Mouse (Mus musculus): ENCODE results near the gene Extl1. TPM values are rescaled to one million over a fixed set of nuclear protein-coding genes. Genes with fewer than 3 reads are reported as not detected.

The Extl1 gene
- polyA plus RNA-seq, 1 experiment from 2014 or later = 0.58 TPM

- H3K9ac ChIP-seq (ENCODE audit: low read depth, low read length) = no peak overlapping the region
- WGBS = 77% methylated on average over 5 of the region's 5 CpGs
These were observed 25.6 kb upstream of the Extl1 start for GRCm38 (mm10) chr4:134409286-134409685.

GRCm38 (mm10) chr4:134403721-134404120 is 20.1 kb upstream of the Extl1 start:
- Histone ChIP-seq H3K9ac (ENCODE audit: low read depth, low read length) (no peak overlapping the region), H3K27ac (ENCODE audit: low read length) (no peak overlapping the region), H3K27me3 (ENCODE audit: control insufficient read depth, insufficient read depth, low read depth, low read length) (no peaks in the 10 kb centered on the region), H3K4me3 (ENCODE audit: low read depth, low read length) (no peak overlapping the region), H3K36me3 (ENCODE audit: control insufficient read depth, insufficient read depth, low read length) (no peaks in the 10 kb centered on the region), H3K9me3 (replicated peaks; ENCODE audit: control insufficient read depth, low read length, poor library complexity, severe bottlenecking) (no peaks in the 10 kb centered on the region), H3K4me2 (ENCODE audit: low read length) (no peak overlapping the region), H3K4me1 (ENCODE audit: control insufficient read depth, insufficient read depth, low read length) (peaks cover 23% of the 10 kb centered on the region)
- no peak for ATAC-seq
- 38% methylated on average over 7 of the region's 7 CpGs for WGBS

More at GRCm38 (mm10) chr4:134409286-134409685, 25.6 kb upstream of the Extl1 start:
- Histone ChIP-seq H3K4me1 (ENCODE audit: control insufficient read depth, insufficient read depth, low read length) (0 out of 2 replicates have a peak, but pooled peaks cover 2% of the 10 kb centered on the region), H3K4me3 (ENCODE audit: low read depth, low read length) (no peak overlapping the region), H3K36me3 (ENCODE audit: control insufficient read depth, insufficient read depth, low read length) (no peaks in the 10 kb centered on the region), H3K27ac (ENCODE audit: low read length) (no peak overlapping the region), H3K9me3 (replicated peaks; ENCODE audit: control insufficient read depth, low read length, poor library complexity, severe bottlenecking) (no peaks in the 10 kb centered on the region), H3K27me3 (ENCODE audit: control insufficient read depth, insufficient read depth, low read depth, low read length) (no peaks in the 10 kb centered on the region), H3K4me2 (ENCODE audit: low read length) (no peak overlapping the region)
- no peak for ATAC-seq

DNA sequence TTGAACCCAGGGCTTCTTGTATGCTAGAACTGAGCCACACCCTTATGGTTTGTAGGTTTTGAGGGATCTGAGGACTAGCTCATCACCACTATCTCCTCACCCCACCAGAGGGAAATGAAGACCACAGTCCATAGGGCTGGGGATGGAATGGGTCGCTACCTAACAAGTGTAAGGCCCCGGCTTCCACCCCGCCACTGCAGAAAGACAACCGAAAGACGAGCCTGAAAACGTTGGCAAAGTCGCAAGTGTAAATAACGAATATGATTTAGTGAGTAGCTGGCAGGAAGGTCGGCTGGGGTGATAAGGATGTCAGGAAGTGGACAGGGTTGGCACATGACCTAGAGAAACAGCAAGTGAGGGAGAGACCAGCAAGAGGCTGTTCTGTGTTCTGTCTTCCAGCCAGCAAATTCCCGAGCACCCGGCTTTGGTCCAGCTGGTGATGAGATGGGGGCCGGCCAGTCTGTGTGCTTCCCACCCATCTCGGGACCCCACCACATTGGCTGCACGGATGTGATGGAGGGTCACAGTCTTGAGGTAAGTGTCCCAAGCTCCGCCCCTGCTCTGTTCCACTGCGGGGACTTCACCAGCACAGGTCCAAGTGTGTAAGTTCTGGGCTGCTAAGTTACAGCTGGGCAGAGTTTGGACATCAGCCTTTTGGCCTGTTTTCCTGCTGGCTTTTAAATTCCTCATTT is 19.1 kb upstream of the Extl1 start:
- H3K36me3 ChIP-seq (ENCODE audit: control insufficient read depth, insufficient read depth, low read length) = no peaks in the 10 kb centered on the region
- no peak overlapping the region for H3K9ac ChIP-seq (ENCODE audit: low read depth, low read length)
- no peak for ATAC-seq
- no peak overlapping the region for H3K27ac ChIP-seq (ENCODE audit: low read length)
- no peaks in the 10 kb centered on the region for H3K27me3 ChIP-seq (ENCODE audit: control insufficient read depth, insufficient read depth, low read depth, low read length)
- no peak overlapping the region for H3K4me2 ChIP-seq (ENCODE audit: low read length)
- peaks cover 25% of the 10 kb centered on the region for H3K4me1 ChIP-seq (ENCODE audit: control insufficient read depth, insufficient read depth, low read length)
- 83% methylated on average over 16 of the region's 16 CpGs for WGBS
- no peak overlapping the region for H3K4me3 ChIP-seq (ENCODE audit: low read depth, low read length)
- no peaks in the 10 kb centered on the region for H3K9me3 ChIP-seq (replicated peaks; ENCODE audit: control insufficient read depth, low read length, poor library complexity, severe bottlenecking)

DNA sequence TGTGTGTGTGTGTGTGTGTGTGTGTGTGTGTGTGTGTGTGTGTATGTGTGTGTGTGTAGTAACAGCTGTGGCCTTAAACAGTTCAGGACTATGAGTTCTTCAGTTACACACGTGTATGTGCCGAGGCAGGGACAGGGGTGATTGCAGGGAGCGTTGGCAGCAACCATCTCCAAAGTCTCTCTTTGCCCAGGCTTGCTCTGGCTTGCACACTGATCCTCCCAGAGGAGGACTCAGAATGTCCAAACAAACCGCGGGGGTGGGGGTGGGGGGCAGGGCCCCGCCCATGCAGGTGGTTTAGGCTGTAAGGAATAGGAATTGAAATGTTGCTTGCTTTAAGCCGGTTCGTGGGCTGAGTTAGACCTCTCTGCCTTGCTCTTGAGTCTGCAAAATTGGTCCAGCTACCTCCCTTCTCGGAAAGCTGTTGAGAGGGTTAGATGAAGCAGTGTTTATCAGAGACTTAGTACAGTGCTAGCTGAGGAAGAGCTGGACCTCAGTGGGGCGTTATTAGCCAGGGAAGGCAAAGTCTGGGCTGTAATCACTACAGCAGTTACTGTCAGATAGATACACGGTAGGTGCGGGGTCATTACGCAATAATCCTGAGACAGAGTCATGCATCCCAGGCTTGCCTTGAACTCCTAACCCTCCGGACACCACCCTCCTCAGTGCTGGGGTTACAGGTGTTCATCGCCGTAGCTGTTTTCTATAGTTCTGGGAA is 18.4 kb upstream of the Extl1 start:
- Histone ChIP-seq H3K36me3 (ENCODE audit: control insufficient read depth, insufficient read depth, low read length) (no peaks in the 10 kb centered on the region), H3K4me3 (ENCODE audit: low read depth, low read length) (peak overlapping the region; percentile 43; the same call in 1 of the 2 replicates), H3K9ac (ENCODE audit: low read depth, low read length) (no peak overlapping the region; the same call in none of the 2 replicates), H3K27ac (ENCODE audit: low read length) (peak overlapping the region; percentile 87), H3K4me2 (ENCODE audit: low read length) (peak overlapping the region; percentile 77), H3K4me1 (ENCODE audit: control insufficient read depth, insufficient read depth, low read length) (peaks cover 29% of the 10 kb centered on the region), H3K9me3 (replicated peaks; ENCODE audit: control insufficient read depth, low read length, poor library complexity, severe bottlenecking) (no peaks in the 10 kb centered on the region), H3K27me3 (ENCODE audit: control insufficient read depth, insufficient read depth, low read depth, low read length) (no peaks in the 10 kb centered on the region)
- WGBS = 67% methylated on average over 16 of the region's 16 CpGs
- 0 out of 2 replicates have a peak, but pooled peaks have one; percentile 26 for ATAC-seq

GRCm38 (mm10) chr4:134401181-134401661 is 17.6 kb upstream of the Extl1 start:
- peak overlapping the region; percentile 87 for H3K27ac ChIP-seq (ENCODE audit: low read length)
- H3K4me2 ChIP-seq (ENCODE audit: low read length) = peak overlapping the region; percentile 77
- peak overlapping the region; percentile 43 for H3K4me3 ChIP-seq (ENCODE audit: low read depth, low read length)
- H3K4me1 ChIP-seq (ENCODE audit: control insufficient read depth, insufficient read depth, low read length) = peaks cover 31% of the 10 kb centered on the region
- 3% methylated on average over 19 of the region's 19 CpGs for whole genome bisulfite sequencing
- H3K9me3 ChIP-seq (replicated peaks; ENCODE audit: control insufficient read depth, low read length, poor library complexity, severe bottlenecking) = no peaks in the 10 kb centered on the region
- peak overlapping the region; percentile 67 for H3K9ac ChIP-seq (ENCODE audit: low read depth, low read length)
- H3K36me3 ChIP-seq (ENCODE audit: control insufficient read depth, insufficient read depth, low read length) = no peaks in the 10 kb centered on the region
- no peaks in the 10 kb centered on the region for H3K27me3 ChIP-seq (ENCODE audit: control insufficient read depth, insufficient read depth, low read depth, low read length)
- peak; percentile 71 for ATAC-seq

DNA sequence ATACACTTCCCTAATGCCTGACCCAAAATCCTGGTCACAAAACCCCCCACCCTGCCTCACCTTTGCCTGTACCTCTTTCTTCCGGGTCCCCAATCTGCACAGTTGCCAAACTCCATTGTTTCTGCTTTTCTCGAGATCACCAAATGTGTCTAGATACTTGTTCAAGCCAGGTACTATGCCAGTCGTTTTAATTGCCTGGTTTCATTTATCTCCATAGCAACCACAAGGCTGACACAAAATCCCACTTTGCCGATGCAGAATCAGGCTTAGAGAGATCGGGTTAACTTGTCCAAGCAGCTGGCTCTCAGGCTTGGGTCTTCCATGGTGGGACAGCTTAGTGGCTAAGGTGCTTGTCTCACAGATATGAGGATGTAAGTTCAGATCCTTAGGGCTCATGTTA is 16.6 kb upstream of the Extl1 start:
- 16% methylated on average over 5 of the region's 5 CpGs for WGBS
- Histone ChIP-seq H3K9me3 (replicated peaks; ENCODE audit: control insufficient read depth, low read length, poor library complexity, severe bottlenecking) (no peaks in the 10 kb centered on the region), H3K9ac (ENCODE audit: low read depth, low read length) (peak overlapping the region; percentile 44), H3K36me3 (ENCODE audit: control insufficient read depth, insufficient read depth, low read length) (no peaks in the 10 kb centered on the region), H3K4me1 (ENCODE audit: control insufficient read depth, insufficient read depth, low read length) (peaks cover 31% of the 10 kb centered on the region), H3K4me2 (ENCODE audit: low read length) (peak overlapping the region; percentile 77), H3K27ac (ENCODE audit: low read length) (peak overlapping the region; percentile 87), H3K27me3 (ENCODE audit: control insufficient read depth, insufficient read depth, low read depth, low read length) (no peaks in the 10 kb centered on the region), H3K4me3 (ENCODE audit: low read depth, low read length) (peak overlapping the region; percentile 22)
- ATAC-seq = no peak

- Histone ChIP-seq H3K4me1 (ENCODE audit: control insufficient read depth, insufficient read depth, low read length) (peaks cover 29% of the 10 kb centered on the region), H3K36me3 (ENCODE audit: control insufficient read depth, insufficient read depth, low read length) (no peaks in the 10 kb centered on the region), H3K4me3 (ENCODE audit: low read depth, low read length) (no peak overlapping the region), H3K9ac (ENCODE audit: low read depth, low read length) (no peak overlapping the region), H3K27me3 (ENCODE audit: control insufficient read depth, insufficient read depth, low read depth, low read length) (no peaks in the 10 kb centered on the region), H3K4me2 (ENCODE audit: low read length) (no peak overlapping the region), H3K9me3 (replicated peaks; ENCODE audit: control insufficient read depth, low read length, poor library complexity, severe bottlenecking) (no peaks in the 10 kb centered on the region), H3K27ac (ENCODE audit: low read length) (no peak overlapping the region; the same call in 1 of the 2 replicates)
- ATAC-seq = no peak
- WGBS = 95% methylated on average over 9 of the region's 9 CpGs
These were observed 14.1 kb upstream of the Extl1 start for GRCm38 (mm10) chr4:134397732-134398131.

DNA sequence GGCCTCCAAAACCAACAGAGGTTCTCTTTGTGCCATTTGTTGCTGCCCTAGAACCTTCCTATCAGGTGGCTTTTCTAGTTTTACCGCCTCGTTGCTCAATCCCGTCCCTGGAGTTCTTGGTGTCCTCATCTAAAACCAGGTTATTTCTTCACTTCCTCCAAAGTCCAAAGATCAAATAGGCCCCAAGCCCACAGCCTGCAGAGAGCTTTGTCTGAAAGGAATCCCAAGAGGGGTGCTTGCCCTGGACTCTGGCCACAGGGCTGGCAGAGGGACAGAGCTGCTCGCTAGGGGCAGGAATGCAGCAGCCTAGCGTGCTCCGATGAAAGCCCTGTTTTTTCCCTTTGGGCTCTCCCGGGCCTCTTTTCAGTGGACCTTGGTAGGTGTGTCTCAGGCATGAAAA is 13.5 kb upstream of the Extl1 start:
- WGBS = 27% methylated on average over 7 of the region's 7 CpGs
- peak overlapping the region; percentile 21; the same call in 1 of the 2 replicates for H3K9ac ChIP-seq (ENCODE audit: low read depth, low read length)
- no peak overlapping the region for H3K4me3 ChIP-seq (ENCODE audit: low read depth, low read length)
- peak overlapping the region; percentile 67 for H3K27ac ChIP-seq (ENCODE audit: low read length)
- no peak for ATAC-seq
- H3K4me2 ChIP-seq (ENCODE audit: low read length) = peak overlapping the region; percentile 93
- H3K27me3 ChIP-seq (ENCODE audit: control insufficient read depth, insufficient read depth, low read depth, low read length) = no peaks in the 10 kb centered on the region
- peaks cover 25% of the 10 kb centered on the region for H3K4me1 ChIP-seq (ENCODE audit: control insufficient read depth, insufficient read depth, low read length)
- H3K9me3 ChIP-seq (replicated peaks; ENCODE audit: control insufficient read depth, low read length, poor library complexity, severe bottlenecking) = no peaks in the 10 kb centered on the region
- no peaks in the 10 kb centered on the region for H3K36me3 ChIP-seq (ENCODE audit: control insufficient read depth, insufficient read depth, low read length)

Data from midbrain, embryonic 16.5 days (tissue).